In the genomic region with DNA sequence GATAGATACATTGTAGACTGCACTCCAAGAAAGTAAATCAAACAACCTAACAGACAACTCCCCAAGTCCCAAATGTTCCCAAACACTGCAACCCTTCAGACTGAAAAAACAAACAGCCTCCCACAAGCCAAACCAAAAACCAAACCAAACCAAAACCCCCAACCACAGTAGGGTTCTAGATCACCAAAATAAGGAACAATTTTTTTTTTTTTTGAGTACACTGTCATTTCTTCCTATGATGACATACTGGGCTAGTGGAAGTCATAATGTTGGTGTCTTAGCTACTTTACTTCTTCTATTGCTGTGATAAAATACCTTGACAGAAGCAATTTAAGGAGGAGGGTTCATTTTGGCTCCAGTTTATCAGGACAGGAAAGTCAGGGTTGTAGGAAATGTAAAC, we compare ENCODE assay signal across 20 mouse cellular contexts. TPM values are rescaled to one million over a fixed set of nuclear protein-coding genes. Genes with fewer than 3 reads are reported as not detected.
DNase-seq lines count a peak whose midpoint lies in the region; TF ChIP-seq lines count a peak whose summit lies in the region.
"Had no signal": no experiment of that assay in that cellular context is flagged by ENCODE, and none has a peak within 500 bp of the region (broad histone marks: within the 10 kb centered on the region; RNA-seq: fewer than 3 reads in every experiment).

No protein-coding gene starts in this region.

- H3K4me3 ChIP-seq in CH12.LX (replicated peaks in 1 of 3; ENCODE audit: low read depth in 2 of 3, low read length in 2 of 3, poor library complexity in 1 of 3) (no peak overlapping the region), MEL (ENCODE audit: control insufficient read depth in 1 of 2, insufficient read depth in 1 of 2, low read depth in 2 of 2, low read length in 2 of 2) (no peak overlapping the region)

- H3K27me3 ChIP-seq in CH12.LX (replicated peaks) (no peaks in the 10 kb centered on the region), MEL (ENCODE audit: control insufficient read depth in 1 of 2, insufficient read depth in 2 of 2, low read length in 2 of 2) (no peaks in the 10 kb centered on the region)
- H3K27me3 ChIP-seq: Patski had no signal

- TF ChIP-seq EP300 in CH12.LX (IDR thresholded peaks at IDR 0.05; ENCODE audit: low read length) (no peak), MEL (IDR thresholded peaks at IDR 0.05; ENCODE audit: low read depth in 1 of 2, low read length in 2 of 2) (0 out of 4 replicates have a peak, but pooled peaks of 1 of the 2 experiments have one; percentile 8)

- dilution Hi-C loops in CH12.LX (cut with MboI; ENCODE audit: extremely low pct_ligation_motif_present, extremely low pct_unique_long_range_greater_than_20kb, low sequenced_read_pairs): no loop called here

- H3K9ac ChIP-seq in CH12.LX (ENCODE audit: insufficient read depth, low read depth) (no peak overlapping the region), MEL (ENCODE audit: control insufficient read depth, low read depth, low read length, poor library complexity, severe bottlenecking) (no peak overlapping the region)

- H3K4me2 ChIP-seq in CH12.LX (ENCODE audit: insufficient read depth, low read depth, poor library complexity, severe bottlenecking): no peak overlapping the region

- H3K9me3 ChIP-seq in CH12.LX (replicated peaks; ENCODE audit: low read length): peaks cover 12% of the 10 kb centered on the region
- H3K9me3 ChIP-seq in MEL (replicated peaks; ENCODE audit: insufficient read depth, low read length): no peaks in the 10 kb centered on the region

- H3K4me1 ChIP-seq in CH12.LX (ENCODE audit: control insufficient read depth in 1 of 2, insufficient read depth in 2 of 2) (peaks cover 0 to 8% of the 10 kb centered on the region in 2 experiments; a peak in 1 of 4 replicates), MEL (ENCODE audit: control insufficient read depth in 1 of 2, insufficient read depth in 2 of 2, low read length in 2 of 2) (peaks cover 0 to 2% of the 10 kb centered on the region in 2 experiments; a peak in 1 of 4 replicates)

- TF ChIP-seq POLR2A in CH12.LX (IDR thresholded peaks at IDR 0.05; ENCODE audit: low read depth, low read length) (no peak), MEL (IDR thresholded peaks at IDR 0.05; ENCODE audit: control insufficient read depth in 1 of 2, insufficient read depth in 1 of 2, low read depth in 1 of 2, low read length in 2 of 2, poor library complexity in 1 of 2) (no peak)

- DNase-seq in 416B (ENCODE audit: low read depth) (peak; percentile 36), CH12.LX (ENCODE audit: extremely low read depth) (no peak), MEL (ENCODE audit: low read depth, low spot score) (peak; percentile 20)
- DNase-seq in lung, adult 18-20 months: no peak
- DNase-seq in right cerebral cortex, postnatal 36 days (ENCODE audit: low spot score in 2 of 2): no peak
- no peak for DNase-seq in urinary bladder, postnatal 25 days (ENCODE audit: low spot score)
- DNase-seq: adrenal gland, adult 2 months; adrenal gland, adult 8-10 months; adrenal gland, postnatal 10 days; adrenal gland, postnatal 14 days; adrenal gland, postnatal 25 days; adrenal gland, postnatal 36 days; B cell, adult 2 months; cerebellum, adult 11 months; cerebellum, adult 11-12 months; cerebellum, adult 18-20 months; cerebellum, adult 2 months; cerebellum, adult 8-10 months; cerebellum, adult 9-10 months had no signal

- TF ChIP-seq CTCF in CH12.LX (conservative IDR thresholded peaks at IDR 0.05 in 1 of 2, IDR thresholded peaks at IDR 0.05 in 1 of 2; ENCODE audit: low read depth in 2 of 2, low read length in 2 of 2): no peak
- no peak for TF ChIP-seq CTCF in MEL (IDR thresholded peaks at IDR 0.05 in 2 of 3, conservative IDR thresholded peaks at IDR 0.05 in 1 of 3; ENCODE audit: control insufficient read depth in 1 of 3, insufficient read depth in 1 of 3, low read depth in 2 of 3, low read length in 3 of 3, poor library complexity in 1 of 3, severe bottlenecking in 1 of 3)

- H3K27ac ChIP-seq in CH12.LX (ENCODE audit: insufficient read depth, low read depth) (no peak overlapping the region), MEL (ENCODE audit: control insufficient read depth, low read depth, low read length) (no peak overlapping the region)

- peaks cover 3 to 27% of the 10 kb centered on the region in 2 experiments for H3K36me3 ChIP-seq in CH12.LX (replicated peaks in 1 of 2; ENCODE audit: control insufficient read depth in 1 of 2, insufficient read depth in 1 of 2, low read length in 1 of 2)
- peaks cover 8% of the 10 kb centered on the region in 2 experiments for H3K36me3 ChIP-seq in MEL (ENCODE audit: control insufficient read depth in 1 of 2, insufficient read depth in 2 of 2, low read length in 2 of 2)

- peaks cover 2% of the 10 kb centered on the region for H3K79me2 ChIP-seq in CH12.LX (replicated peaks; ENCODE audit: control insufficient read depth, extremely low read depth, insufficient read depth, poor library complexity, severe bottlenecking)
- peaks cover 44% of the 10 kb centered on the region for H3K79me2 ChIP-seq in MEL (ENCODE audit: control insufficient read depth, insufficient read depth, low read length, poor library complexity)

- no peak for TF ChIP-seq RAD21 in CH12.LX (IDR thresholded peaks at IDR 0.05; ENCODE audit: low read depth, low read length)
- TF ChIP-seq RAD21 in MEL (IDR thresholded peaks at IDR 0.05; ENCODE audit: low read depth, low read length): no peak

- in situ Hi-C loops in CH12.LX (cut with MboI; ENCODE audit: low pct_ligation_motif_present, low pct_unique_long_range_greater_than_20kb, low sequenced_read_pairs): no loop called here

TF ChIP-seq in CH12.LX, 34 proteins besides CTCF, POLR2A, EP300 and RAD21:
- TF ChIP-seq TBP (conservative IDR thresholded peaks at IDR 0.05; ENCODE audit: low read depth, low read length): no peak
- TF ChIP-seq RCOR1 (conservative IDR thresholded peaks at IDR 0.05; ENCODE audit: low read depth, low read length): no peak
- peak; percentile 51; the same call in 1 of the 2 replicates for TF ChIP-seq ZNF384 (IDR thresholded peaks at IDR 0.05; ENCODE audit: low read depth, low read length)
- TF ChIP-seq USF1 (IDR thresholded peaks at IDR 0.05; ENCODE audit: low read depth, low read length): no peak
- TF ChIP-seq JUND (conservative IDR thresholded peaks at IDR 0.05; ENCODE audit: low read depth, low read length): no peak

TF ChIP-seq in MEL, 35 proteins besides CTCF, POLR2A, EP300 and RAD21:
- TF ChIP-seq MXI1 (IDR thresholded peaks at IDR 0.05; ENCODE audit: low read depth, low read length) (peak; percentile 21; the same call in 1 of the 2 replicates), TAL1 (IDR thresholded peaks at IDR 0.05; ENCODE audit: low read length) (no peak), ZNF384 (IDR thresholded peaks at IDR 0.05; ENCODE audit: low read depth, low read length) (peak; percentile 67)

RNA-seq across cellular contexts. Expression of a gene that starts 16.3 kb away (rescaled TPM):
- total RNA-seq in CH12.LX (2012; rRNA removed): 34.9 and 35.8 TPM in 2 replicates
- total RNA-seq in CH12.LX (2014; rRNA removed): 52.8 and 65.5 TPM in 2 replicates
- polyA plus RNA-seq in CH12.LX (2012; ENCODE audit: insufficient read length, low read depth): 38.2 and 38.4 TPM in 2 replicates
- 37.6 and 39.2 TPM in 2 replicates for total RNA-seq in MEL (2012; rRNA removed)
- 10 to 100 TPM in 1 of 2 experiments, not detected in 1; 36.5 TPM for polyA plus RNA-seq in MEL (2012; ENCODE audit: insufficient read depth in 1 of 2, insufficient read length in 2 of 2, low read depth in 1 of 2, low replicate concordance in 2 of 2, missing spikeins in 1 of 2)

RNA-seq across cellular contexts. Expression of a gene that starts 25.7 kb away (rescaled TPM):
- total RNA-seq in CH12.LX (2012; rRNA removed): 15.0 and 16.1 TPM in 2 replicates
- total RNA-seq in CH12.LX (2014; rRNA removed): 12.8 and 14.1 TPM in 2 replicates
- polyA plus RNA-seq in CH12.LX (2012; ENCODE audit: insufficient read length, low read depth): 6.8 and 7.1 TPM in 2 replicates
- 18.6 and 21.0 TPM in 2 replicates for total RNA-seq in MEL (2012; rRNA removed)
- polyA plus RNA-seq in MEL (2012; ENCODE audit: insufficient read depth in 1 of 2, insufficient read length in 2 of 2, low read depth in 1 of 2, low replicate concordance in 2 of 2, missing spikeins in 1 of 2): 10 to 100 TPM in 1 of 2 experiments, not detected in 1; 26.8 TPM

Comparison
In these comparisons a context has a peak if more than half of its experiments do, and no peak if none do; other contexts are left out.
1. DNase-seq: peak in 416B (single experiment) and MEL (single experiment); none in CH12.LX (single experiment), lung, adult 18-20 months (0 of 2), right cerebral cortex, postnatal 36 days (0 of 2) and urinary bladder, postnatal 25 days (single experiment).